Mouse (Mus musculus): ENCODE measurements around the gene Zc3h12d.

GRCm38 (mm10) chr10:7863411-7863810 lies 31.1 kb downstream of the Zc3h12d start:
- TF ChIP-seq EP300 (IDR thresholded peaks at IDR 0.05; ENCODE audit: low read length) (no peak), MXI1 (IDR thresholded peaks at IDR 0.05; ENCODE audit: low read depth, low read length) (no peak), SIN3A (IDR thresholded peaks at IDR 0.05; ENCODE audit: low read length) (no peak), POLR2AphosphoS2 (IDR thresholded peaks at IDR 0.05; ENCODE audit: low read depth, low read length) (no peak), ZMIZ1 (IDR thresholded peaks at IDR 0.05; ENCODE audit: low read depth, low read length) (no peak), MAFK (IDR thresholded peaks at IDR 0.05; ENCODE audit: insufficient replicate concordance, low read length) (no peak), POLR2A (IDR thresholded peaks at IDR 0.05; ENCODE audit: low read depth, low read length) (no peak)
